Mouse (Mus musculus) hindbrain, postnatal 0 days (tissue): ENCODE results near the gene Gpatch1. TPM values are rescaled to one million over a fixed set of nuclear protein-coding genes. Genes with fewer than 3 reads are reported as not detected.

Experiments used
- ATAC-seq: fragments of 200-750 bp; cut with Nextera tagmentation; 2 replicates; pipeline ENCODE4 v1.8.0; 2017; ENCODE audit warnings: mild to moderate bottlenecking, moderate TSS enrichment, moderate library complexity
- DNase-seq: peaks from one replicate; pipeline ENCODE4 v3.0.0-alpha.2; 2015; ENCODE audit warnings: low spot score
- H3K27ac ChIP-seq: fragments of 300-500 bp; sonication (generic); 2 replicates; pipeline ENCODE4 v1.5.1; 2014; ENCODE audit warnings: mild to moderate bottlenecking
- H3K27me3 ChIP-seq: fragments of 300-500 bp; sonication (generic); 2 replicates; pipeline ENCODE4 v1.6.1; 2014; ENCODE audit warnings: low read length, mixed read lengths; ENCODE audit not compliant: insufficient read depth
- H3K36me3 ChIP-seq: fragments of 300-500 bp; sonication (generic); 2 replicates; pipeline ENCODE4 v1.6.1; 2014; ENCODE audit warnings: low read length, mixed read lengths; ENCODE audit not compliant: insufficient read depth
- H3K4me1 ChIP-seq: fragments of 300-500 bp; sonication (generic); 2 replicates; pipeline ENCODE4 v1.6.1; 2014; ENCODE audit warnings: antibody characterized with exemption, low read length, mixed read lengths; ENCODE audit not compliant: insufficient read depth
- H3K4me2 ChIP-seq: fragments of 300-500 bp; sonication (generic); 2 replicates; pipeline ENCODE4 v1.6.1; 2014; ENCODE audit warnings: low read depth, mild to moderate bottlenecking, low read length, moderate library complexity, mixed read lengths
- H3K4me3 ChIP-seq: fragments of 300-500 bp; sonication (generic); 2 replicates; pipeline ENCODE4 v1.5.1; 2014; ENCODE audit warnings: low read length
- H3K9ac ChIP-seq: fragments of 300-500 bp; sonication (generic); replicated peaks from 2 replicates; pipeline ENCODE4 v1.6.1; 2014; ENCODE audit warnings: mild to moderate bottlenecking, low read length, moderate library complexity, mixed read lengths
- H3K9me3 ChIP-seq: fragments of 300-500 bp; sonication (generic); 2 replicates; pipeline ENCODE4 v1.6.1; 2016; ENCODE audit warnings: low read length, mixed read lengths
- CTCF ChIP-seq: IDR thresholded peaks from 2 replicates; pipeline ENCODE4 v1.5.1; 2016; ENCODE audit warnings: antibody characterized with exemption, control low read depth, low read depth
- WGBS: fragments of 180-500 bp; shearing (Covaris S2); extraction: QIAGEN DNeasy Blood & Tissue Kit; methylation state at CpG from one replicate; pipeline ENCODE4 v1.1.7; 2014; 5-methylcytosine and 5-hydroxymethylcytosine counted together
- polyA plus RNA-seq: library from polyadenylated mRNA; unstranded; fragments of >200 nt; fragmentation: Nextera tagmentation; extraction: Ambion mirVana; gene quantifications from 2 replicates; pipeline ENCODE4 v1.2.1, GENCODE M21; 2015
- total RNA-seq: library from RNA; depleted of rRNA; stranded (reverse); fragments of >200 nt; gene quantifications from 2 replicates; pipeline ENCODE4 v1.2.3, GENCODE M21; 2014

The Gpatch1 gene
- total and polyA plus RNA-seq, 2 experiments from 2014 or later, result 7.0 to 17.9 TPM

- Histone ChIP-seq H3K9ac (no peak overlapping the region), H3K27me3 (no peaks in the 10 kb centered on the region), H3K4me3 (no peak overlapping the region), H3K4me2 (no peak overlapping the region), H3K9me3 (no peaks in the 10 kb centered on the region), H3K27ac (no peak overlapping the region), H3K4me1 (no peaks in the 10 kb centered on the region), H3K36me3 (no peaks in the 10 kb centered on the region)
- 78% methylated on average over 4 of the region's 4 CpGs for WGBS
- no peak for DNase-seq
- ATAC-seq, result no peak
- TF ChIP-seq CTCF, result no peak
These were observed 24.3 kb upstream of the Gpatch1 start for GRCm38 (mm10) chr7:35342498-35342897.

- ATAC-seq (no peak), DNase-seq (peak; percentile 31)
- H3K9me3 ChIP-seq, result no peaks in the 10 kb centered on the region
- no peaks in the 10 kb centered on the region for H3K4me1 ChIP-seq
- no peaks in the 10 kb centered on the region for H3K36me3 ChIP-seq
- H3K4me2 ChIP-seq, result no peak overlapping the region
- 76% methylated on average over 6 of the region's 6 CpGs for WGBS
- TF ChIP-seq CTCF, result no peak
- H3K27ac ChIP-seq, result no peak overlapping the region
- no peak overlapping the region for H3K9ac ChIP-seq
- no peak overlapping the region for H3K4me3 ChIP-seq
- H3K27me3 ChIP-seq, result no peaks in the 10 kb centered on the region
These were observed 23.0 kb upstream of the Gpatch1 start for GRCm38 (mm10) chr7:35341282-35341681.

- ATAC-seq (no peak), DNase-seq (no peak)
- no peak for TF ChIP-seq CTCF
- 30% methylated on average over 5 of the region's 5 CpGs for WGBS
- no peaks in the 10 kb centered on the region for H3K27me3 ChIP-seq
- H3K4me3 ChIP-seq, result no peak overlapping the region
- H3K4me2 ChIP-seq, result no peak overlapping the region
- H3K36me3 ChIP-seq, result no peaks in the 10 kb centered on the region
- no peaks in the 10 kb centered on the region for H3K9me3 ChIP-seq
- H3K4me1 ChIP-seq, result no peaks in the 10 kb centered on the region
- no peak overlapping the region for H3K27ac ChIP-seq
- H3K9ac ChIP-seq, result no peak overlapping the region
These were observed 22.0 kb upstream of the Gpatch1 start for GRCm38 (mm10) chr7:35340196-35340595.

GRCm38 (mm10) chr7:35334527-35335452 lies 16.6 kb upstream of the Gpatch1 start:
- TF ChIP-seq CTCF, result no peak
- DNase-seq (peak; percentile 30), ATAC-seq (no peak)
- Histone ChIP-seq H3K4me2 (peak overlapping the region; percentile 100), H3K9ac (peak overlapping the region; percentile 55), H3K9me3 (no peaks in the 10 kb centered on the region), H3K36me3 (no peaks in the 10 kb centered on the region), H3K27ac (no peak overlapping the region), H3K4me1 (peaks cover 7% of the 10 kb centered on the region; the same call in 1 of the 2 replicates), H3K27me3 (0 out of 2 replicates have a peak, but pooled peaks cover 6% of the 10 kb centered on the region), H3K4me3 (peak overlapping the region; percentile 69)
- WGBS, result under 1% methylated on average over 50 of the region's 51 CpGs

GRCm38 (mm10) chr7:35333692-35334526 lies 15.7 kb upstream of the Gpatch1 start, which contains the start of gene Rhpn2:
Rhpn2 (plus strand) TSS chr7:35334170.
- H3K4me1 ChIP-seq, result peaks cover 7% of the 10 kb centered on the region; the same call in 1 of the 2 replicates
- WGBS, result 2% methylated on average over 51 of the region's 52 CpGs
- H3K27ac ChIP-seq, result peak within 1 kb of the TSS; percentile 58; the same call in 1 of the 2 replicates
- peak within 1 kb of the TSS; percentile 55 for H3K9ac ChIP-seq
- TF ChIP-seq CTCF, result no peak; the same call in 1 of the 2 replicates
- no peaks in the 10 kb centered on the region for H3K36me3 ChIP-seq
- H3K4me3 ChIP-seq, result peak within 1 kb of the TSS; percentile 69
- peak; percentile 98 for ATAC-seq
- peak; percentile 97 for DNase-seq
- no peaks in the 10 kb centered on the region for H3K9me3 ChIP-seq
- peak within 1 kb of the TSS; percentile 100 for H3K4me2 ChIP-seq
- H3K27me3 ChIP-seq, result 0 out of 2 replicates have a peak, but pooled peaks cover 6% of the 10 kb centered on the region

GRCm38 (mm10) chr7:35333231-35333651 lies 15.0 kb upstream of the Gpatch1 start:
- WGBS, result under 1% methylated on average over 19 of the region's 19 CpGs
- H3K4me2 ChIP-seq, result peak overlapping the region; percentile 100
- peaks cover 7% of the 10 kb centered on the region; the same call in 1 of the 2 replicates for H3K4me1 ChIP-seq
- H3K9ac ChIP-seq, result peak overlapping the region; percentile 55; the same call in 1 of the 2 replicates
- H3K9me3 ChIP-seq, result no peaks in the 10 kb centered on the region
- ATAC-seq, result peak; percentile 2; the same call in 1 of the 2 replicates
- TF ChIP-seq CTCF, result no peak; the same call in none of the 2 replicates
- H3K36me3 ChIP-seq, result no peaks in the 10 kb centered on the region
- H3K27ac ChIP-seq, result peak overlapping the region; percentile 58; the same call in 1 of the 2 replicates
- peak overlapping the region; percentile 69 for H3K4me3 ChIP-seq
- DNase-seq, result peak; percentile 60
- H3K27me3 ChIP-seq, result 0 out of 2 replicates have a peak, but pooled peaks cover 6% of the 10 kb centered on the region
